Mouse (Mus musculus) stomach, postnatal 0 days (tissue): ENCODE data around the gene Ppp2r1b.

Experiments used
- CTCF ChIP-seq: IDR thresholded peaks from 2 replicates; pipeline ENCODE4 v1.5.1; 2016; ENCODE audit warnings: antibody characterized with exemption, low read depth, mild to moderate bottlenecking, moderate library complexity
- EP300 ChIP-seq: optimal IDR thresholded peaks from 2 replicates; pipeline ENCODE3; 2016; ENCODE audit warnings: antibody characterized with exemption

DNA sequence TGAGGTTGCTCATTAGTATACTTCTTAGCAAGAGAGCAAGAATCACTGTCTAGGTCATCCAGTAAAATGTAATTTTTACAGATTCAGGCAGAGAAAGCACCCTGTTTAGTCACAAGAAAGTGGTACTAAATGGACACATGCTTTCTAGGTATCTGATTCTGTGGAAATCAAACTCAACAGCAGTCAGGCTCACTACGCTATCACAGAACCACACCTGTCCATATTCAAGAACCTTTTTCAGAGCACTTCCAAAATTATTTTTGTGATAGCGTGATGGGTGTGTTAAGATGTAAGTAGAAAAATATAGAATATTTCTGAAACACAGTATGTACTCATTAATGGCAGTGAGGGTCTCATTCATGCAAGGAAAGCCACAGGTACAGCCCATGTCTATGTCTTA is 74.5 kb downstream of the Ppp2r1b start:
- TF ChIP-seq CTCF: no peak
- TF ChIP-seq EP300: no peak
